Mouse (Mus musculus) kidney, adult 18-20 months (tissue): ENCODE results near the gene Rad51b.

ENCODE experiments used
- DNase-seq: peaks from one replicate; pipeline ENCODE4 v3.0.0; 2021

Rad51b gene

DNA sequence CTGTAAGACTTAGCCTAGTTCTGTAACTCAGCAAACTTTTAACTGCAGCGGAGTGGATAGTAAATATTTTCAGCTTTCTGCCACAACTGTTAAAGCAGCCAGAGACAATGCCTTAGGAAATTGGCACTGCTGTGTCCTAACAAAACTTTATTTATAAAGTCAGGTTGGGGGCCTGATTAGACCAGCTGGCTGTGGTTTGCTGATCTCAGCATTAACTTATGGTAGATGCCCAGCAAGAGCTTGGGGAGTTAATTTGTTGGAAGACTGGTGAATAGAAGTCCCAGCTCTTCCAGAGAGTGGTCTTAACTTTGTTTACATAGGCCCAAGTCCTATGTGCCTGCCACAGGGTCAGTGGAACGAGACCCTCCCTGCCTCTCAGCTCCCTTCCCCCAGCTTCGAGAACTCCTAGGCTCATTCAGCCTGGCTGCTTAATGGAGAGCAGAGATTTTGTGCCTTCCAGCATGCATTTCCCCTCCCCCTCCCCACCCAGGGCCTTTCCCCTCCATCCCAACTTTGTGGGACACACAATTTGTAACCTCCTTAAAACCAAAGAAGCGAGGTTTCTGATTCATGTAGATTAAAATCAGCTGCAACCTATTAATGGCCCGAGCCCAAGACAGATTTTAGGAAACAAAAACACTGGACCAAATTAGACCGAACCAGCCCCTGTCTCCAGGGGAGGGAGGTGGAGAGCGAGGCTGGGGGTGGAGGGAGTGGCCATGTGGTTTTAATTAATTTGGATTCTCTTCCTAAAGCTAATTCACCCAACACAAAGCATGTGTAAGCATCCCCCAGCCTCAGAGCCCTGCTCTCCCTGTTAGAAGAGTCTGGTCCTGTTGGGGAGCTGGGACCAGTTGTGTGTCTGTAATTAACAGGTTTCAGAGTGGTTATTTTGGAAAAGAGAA, 549.4 kb downstream of the Rad51b start:
- no peak for DNase-seq

DNA sequence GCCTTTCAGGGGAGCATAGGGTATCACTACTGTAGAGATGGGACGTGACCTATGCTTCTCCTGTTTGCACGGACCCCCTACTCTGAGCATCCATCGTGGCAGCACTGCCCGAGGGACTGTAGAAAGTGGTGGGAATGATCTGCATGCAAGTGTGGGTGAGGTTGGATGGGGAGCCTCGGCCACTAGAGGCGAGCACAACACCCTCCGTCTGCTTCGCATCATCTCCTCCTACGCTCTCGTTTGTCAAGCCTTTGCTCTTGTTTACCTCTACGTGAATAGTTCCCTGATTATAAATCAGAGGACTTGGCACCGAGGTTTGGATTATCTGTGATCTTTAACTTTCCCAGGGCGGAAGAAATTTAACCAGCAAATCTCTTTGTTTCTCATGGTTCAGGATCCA, 551.5 kb downstream of the Rad51b start:
- DNase-seq: no peak

GRCm38 (mm10) chr12:79850021-79850420, 552.9 kb downstream of the Rad51b start:
- DNase-seq: peak; percentile 28

- no peak for DNase-seq
Observed at GRCm38 (mm10) chr12:79851898-79852297, 554.8 kb downstream of the Rad51b start.

GRCm38 (mm10) chr12:79852606-79853005, 555.5 kb downstream of the Rad51b start:
- DNase-seq: no peak

GRCm38 (mm10) chr12:79853901-79854490, 556.9 kb downstream of the Rad51b start:
- no peak for DNase-seq

GRCm38 (mm10) chr12:79854507-79854906, 557.4 kb downstream of the Rad51b start:
- no peak for DNase-seq

DNA sequence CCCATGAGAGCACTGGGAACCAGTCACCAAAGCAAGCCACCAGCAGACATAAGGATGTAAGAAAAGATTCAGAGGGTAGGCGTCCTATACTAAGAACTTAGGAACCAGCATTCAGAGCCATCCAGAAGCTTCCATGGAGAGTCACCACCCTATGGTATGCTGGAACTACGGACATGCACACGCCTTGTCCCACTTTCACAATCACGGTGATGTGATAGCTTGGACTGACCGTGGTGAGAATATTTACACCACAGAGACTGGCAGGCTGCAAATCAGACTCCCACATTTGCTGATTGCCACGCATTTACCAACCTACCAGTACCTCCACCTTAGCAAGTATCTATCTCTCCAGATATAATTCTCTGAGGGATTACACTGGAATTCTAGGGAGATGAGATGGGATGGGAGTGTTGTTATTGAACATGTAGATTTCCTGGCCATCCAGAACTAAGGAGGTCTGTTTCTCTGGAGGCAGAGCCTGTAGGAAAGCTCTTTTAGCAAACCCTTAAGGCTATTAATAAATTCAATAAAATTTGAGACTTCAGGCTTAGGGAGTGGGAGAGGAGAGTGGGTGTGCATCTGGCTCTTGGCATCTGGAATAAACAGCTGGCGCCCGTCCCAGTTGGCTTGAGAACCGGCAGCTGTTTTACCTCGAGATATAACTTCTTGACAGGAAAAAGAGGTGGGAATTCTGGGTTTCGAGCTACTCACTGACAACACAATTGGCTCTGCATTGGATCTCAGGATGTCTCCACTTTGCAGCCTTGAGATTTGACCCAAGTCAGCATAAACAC, 559.2 kb downstream of the Rad51b start:
- peak; percentile 63 for DNase-seq

GRCm38 (mm10) chr12:79857704-79858103, 560.6 kb downstream of the Rad51b start:
- DNase-seq: no peak

DNA sequence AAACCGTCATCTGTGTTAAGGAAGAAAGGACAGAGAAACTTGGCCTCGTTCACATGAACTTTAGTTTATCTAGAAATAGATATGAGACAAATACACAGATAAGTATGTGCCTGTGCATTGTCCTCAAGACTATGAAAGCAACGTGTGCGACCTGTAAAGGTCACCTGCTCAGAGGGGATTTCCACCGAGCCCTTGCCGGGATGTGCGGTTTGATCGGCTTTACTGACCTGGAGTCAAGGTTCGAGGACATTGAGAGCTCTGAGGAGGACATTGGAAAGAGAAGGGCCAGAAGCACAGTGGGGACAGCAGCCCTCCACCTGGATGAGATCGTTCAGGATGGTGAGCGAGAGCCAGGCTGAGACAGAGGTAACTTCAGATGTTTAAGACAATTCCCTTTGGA, 561.3 kb downstream of the Rad51b start:
- DNase-seq: no peak

- peak; percentile 59 for DNase-seq
Observed at GRCm38 (mm10) chr12:79859354-79860247, 562.5 kb downstream of the Rad51b start.

- no peak for DNase-seq
Observed at GRCm38 (mm10) chr12:79860248-79860555, 563.1 kb downstream of the Rad51b start.
